Mouse (Mus musculus): ENCODE data around the gene Fam50a. TPM values are rescaled to one million over a fixed set of nuclear protein-coding genes. Genes with fewer than 3 reads are reported as not detected.

Fam50a gene
- 10 to 100 TPM; 28.7 to 39.4 (median 30.9) TPM for total RNA-seq (2022)

DNA sequence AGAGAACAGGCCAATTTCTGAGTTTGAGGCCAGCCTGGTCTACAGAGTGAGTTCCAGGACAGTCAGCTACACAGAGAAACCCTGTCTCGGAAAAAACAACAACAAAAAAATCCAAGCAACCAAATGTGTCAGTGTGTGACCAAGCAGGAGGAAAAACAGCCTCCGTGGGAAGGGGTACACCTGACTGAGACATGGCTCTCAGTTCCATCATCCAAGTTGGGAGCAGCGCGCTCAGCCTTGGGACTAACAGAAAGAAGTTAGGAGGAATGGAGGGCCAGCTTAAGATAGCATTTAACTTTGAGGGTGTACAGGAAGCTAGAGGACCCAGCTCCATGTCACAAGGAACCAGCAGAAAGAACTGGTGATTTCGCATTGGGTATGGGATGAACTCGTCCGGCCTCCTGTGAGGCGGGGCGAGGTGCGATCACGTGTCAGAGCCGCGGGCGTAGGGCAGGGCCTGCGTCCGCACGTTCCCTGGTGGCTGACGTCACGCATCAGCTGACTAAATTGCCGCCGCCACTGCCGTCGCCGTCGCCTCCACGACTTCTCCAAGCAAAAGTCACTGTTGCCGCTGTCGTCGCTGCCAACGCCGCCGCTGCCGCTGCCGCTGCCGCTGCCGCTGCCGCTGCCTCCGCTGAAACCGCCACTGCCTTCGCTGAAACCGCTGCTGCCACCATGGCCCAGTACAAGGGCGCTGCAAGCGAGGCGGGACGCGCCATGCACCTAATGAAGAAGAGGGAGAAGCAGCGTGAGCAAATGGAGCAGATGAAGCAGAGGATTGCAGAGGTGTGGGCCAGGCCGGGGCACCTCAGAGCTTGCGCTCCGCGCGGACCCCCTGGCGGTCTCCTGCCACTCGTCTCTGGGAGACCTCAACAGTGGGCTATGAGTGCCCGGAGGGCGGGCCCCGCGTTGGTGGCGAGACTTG is at the start of gene Fam50a:
Gene Fam50a (plus strand): TSS at position 494 of the 925 bp plus-strand sequence.
- DNase-seq (ENCODE audit: low spot score in 2 of 2): peak; percentile 85 to 87

DNA sequence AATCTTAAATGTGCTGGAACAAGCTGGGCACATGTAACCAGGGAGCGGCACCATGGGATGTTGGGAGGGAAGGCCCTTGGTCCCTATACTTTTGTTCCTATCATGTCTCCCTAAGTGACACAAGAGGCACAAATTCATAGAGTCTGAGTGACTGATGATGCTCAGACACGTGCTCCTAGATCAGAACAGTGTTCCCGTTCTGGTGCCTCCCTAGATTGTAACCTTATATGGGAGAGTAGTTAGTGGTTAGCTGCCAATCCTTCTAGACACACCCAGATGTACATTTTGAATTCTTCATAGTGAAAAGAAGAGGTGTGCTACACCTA is 43.1 kb upstream of the Fam50a start:
- no peak for DNase-seq (ENCODE audit: low spot score in 2 of 2)

DNA sequence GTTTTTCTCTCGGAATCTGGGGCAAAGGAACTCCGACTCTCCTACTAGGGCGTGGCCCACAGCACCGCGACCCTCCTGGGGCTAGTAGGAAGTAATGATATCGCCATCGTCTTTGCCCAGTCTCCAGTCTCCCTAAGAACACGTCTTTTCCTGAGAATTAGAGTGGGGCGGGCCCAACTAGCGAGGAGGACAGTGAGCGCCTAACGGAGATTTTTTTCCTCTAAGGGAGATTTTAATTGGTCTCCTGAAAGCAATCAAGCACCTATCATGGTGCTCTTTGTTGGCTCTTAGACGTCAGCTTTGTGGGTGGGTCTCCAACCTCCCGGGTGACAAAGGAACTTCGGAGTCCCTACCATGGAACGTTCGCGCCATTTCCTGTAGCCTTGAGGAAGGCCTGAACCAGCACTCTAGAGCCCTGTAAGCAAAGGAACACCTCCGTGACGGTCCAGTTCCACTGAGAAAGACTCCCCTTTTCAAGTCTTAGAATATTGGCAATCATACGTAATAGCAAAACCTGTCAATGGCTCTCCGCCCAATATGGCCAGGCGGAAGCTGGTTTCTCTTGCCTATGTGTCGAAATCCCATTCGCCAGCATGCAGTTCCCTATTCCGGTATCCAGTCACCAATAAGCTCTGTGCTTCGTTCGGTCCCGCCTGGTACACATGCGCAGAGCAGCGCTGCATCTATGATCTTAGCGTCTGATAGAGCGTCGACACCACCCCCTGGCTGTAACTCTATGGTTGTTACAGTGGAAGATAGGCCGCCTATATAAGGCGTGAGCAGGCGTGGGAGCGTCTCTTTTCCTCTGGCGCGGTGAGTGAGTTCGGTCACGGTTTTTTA is 42.6 kb upstream of the Fam50a start, which contains the start of gene Rpl10:
Gene Rpl10 (plus strand): TSS at position 751 of the 840 bp plus-strand sequence.
- DNase-seq (ENCODE audit: low spot score in 2 of 2): peak; percentile 93 to 94

GRCm38 (mm10) chrX:74270902-74271551 is 41.8 kb upstream of the Fam50a start:
- peak in 1 of 2 experiments; percentile 16 for DNase-seq (ENCODE audit: low spot score in 2 of 2)

DNA sequence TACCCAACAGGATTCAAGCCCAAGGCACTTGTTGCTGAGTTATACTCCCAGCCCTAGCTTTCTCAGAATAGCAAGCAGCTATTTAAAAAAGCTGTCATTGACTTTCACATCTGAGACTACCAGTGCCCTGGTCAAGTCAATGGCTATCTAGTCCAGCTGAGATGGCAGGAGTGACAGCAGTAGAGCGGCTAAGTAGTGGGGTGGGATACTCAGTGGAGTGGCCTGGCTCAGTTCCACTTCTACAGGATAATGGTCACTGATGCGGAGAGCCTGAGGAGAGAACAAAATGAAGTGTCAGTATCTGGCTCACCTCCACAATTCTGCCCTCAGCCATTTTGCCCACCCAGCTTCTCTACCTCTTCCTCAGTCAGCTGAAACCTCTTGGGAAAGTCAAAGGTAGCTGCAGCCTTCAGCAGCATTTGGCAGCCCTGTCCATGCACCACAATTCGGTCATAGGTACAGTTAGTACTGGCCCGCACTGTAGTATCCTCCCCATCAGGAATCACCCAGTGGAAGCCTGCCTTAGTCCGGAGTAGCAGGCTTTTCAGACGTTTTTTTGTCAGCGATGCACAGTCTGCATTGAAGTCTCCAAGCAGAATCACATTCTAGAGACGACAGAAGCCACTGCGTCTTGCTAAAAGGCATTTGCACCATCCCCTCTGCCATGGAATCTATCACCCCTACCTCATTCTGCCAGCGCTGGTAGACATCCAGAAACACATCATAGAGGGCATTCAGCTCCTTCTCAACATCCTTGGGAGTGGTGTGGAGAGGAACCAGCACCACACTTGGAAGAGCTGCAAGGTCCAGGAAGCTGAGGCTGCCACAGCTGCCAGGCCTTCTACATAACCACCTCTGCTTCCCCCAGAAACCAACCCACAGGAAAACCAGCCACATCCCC is 39.2 kb upstream of the Fam50a start:
- no peak for DNase-seq (ENCODE audit: low spot score in 2 of 2)

DNA sequence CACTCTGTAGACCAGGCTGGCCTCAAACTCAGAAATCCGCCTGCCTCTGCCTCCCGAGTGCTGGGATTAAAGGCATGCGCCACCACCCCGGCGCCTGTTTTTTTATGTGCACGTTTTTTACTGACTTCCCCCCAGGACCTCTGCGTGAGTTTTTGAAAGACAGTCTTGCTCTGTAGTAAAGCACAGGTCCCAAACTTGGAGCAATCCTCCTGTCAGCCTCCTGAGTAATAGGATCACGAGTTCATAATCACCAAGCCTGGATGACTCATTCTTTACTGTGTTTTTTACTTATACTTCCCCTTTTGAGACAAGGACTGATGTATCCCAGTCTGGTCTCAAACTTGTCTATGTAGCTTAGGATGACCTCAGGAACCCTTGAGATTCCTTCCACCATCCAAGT is 34.9 kb upstream of the Fam50a start:
- DNase-seq (ENCODE audit: low spot score in 2 of 2): no peak

DNA sequence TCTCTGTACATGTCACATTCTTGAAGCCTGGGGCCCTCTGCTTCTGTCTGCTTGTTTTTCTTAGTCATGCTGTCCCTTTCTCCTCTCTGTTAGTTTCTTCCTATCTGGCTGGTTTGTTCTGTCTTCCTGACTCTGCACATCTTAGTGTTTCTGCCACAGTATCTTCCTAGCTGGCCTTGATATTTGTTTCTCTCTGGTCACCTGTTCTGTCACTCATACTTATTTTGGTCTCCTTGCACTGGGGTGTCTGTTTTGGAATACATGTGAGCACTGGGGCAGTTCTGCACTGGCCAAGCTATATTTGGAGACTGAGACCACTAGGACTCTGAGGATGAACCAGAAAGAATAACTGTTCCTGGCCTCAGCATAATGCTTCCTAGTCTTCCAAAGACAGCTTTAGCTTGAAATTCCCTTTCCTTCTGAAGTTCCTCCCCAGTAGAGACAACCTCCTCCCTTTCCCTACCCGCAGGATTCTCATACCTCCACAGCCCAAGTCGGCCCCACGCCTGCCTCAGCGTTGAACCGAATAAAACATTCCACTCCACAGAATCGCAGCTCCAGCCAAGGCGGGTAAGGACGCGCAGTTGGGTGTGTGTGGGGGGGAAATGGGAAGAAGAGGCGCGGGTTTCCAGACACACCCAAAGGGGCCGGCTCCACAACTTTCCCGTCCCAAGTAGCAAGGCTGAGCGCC is 31.6 kb upstream of the Fam50a start:
- DNase-seq (ENCODE audit: low spot score in 2 of 2): no peak

- DNase-seq (ENCODE audit: low spot score in 2 of 2): peak; percentile 38 to 42
Measured at GRCm38 (mm10) chrX:74281732-74282394, 31.0 kb upstream of the Fam50a start, which contains the start of the genes Taz and Dnase1l1. Gene Taz (plus strand): TSS chrX:74281912. Gene Dnase1l1 (minus strand): TSS chrX:74282337.

GRCm38 (mm10) chrX:74282395-74283091 is 30.3 kb upstream of the Fam50a start:
- peak; percentile 81 to 82 for DNase-seq (ENCODE audit: low spot score in 2 of 2)

GRCm38 (mm10) chrX:74283092-74283437 is 29.8 kb upstream of the Fam50a start:
- no peak for DNase-seq (ENCODE audit: low spot score in 2 of 2)

DNA sequence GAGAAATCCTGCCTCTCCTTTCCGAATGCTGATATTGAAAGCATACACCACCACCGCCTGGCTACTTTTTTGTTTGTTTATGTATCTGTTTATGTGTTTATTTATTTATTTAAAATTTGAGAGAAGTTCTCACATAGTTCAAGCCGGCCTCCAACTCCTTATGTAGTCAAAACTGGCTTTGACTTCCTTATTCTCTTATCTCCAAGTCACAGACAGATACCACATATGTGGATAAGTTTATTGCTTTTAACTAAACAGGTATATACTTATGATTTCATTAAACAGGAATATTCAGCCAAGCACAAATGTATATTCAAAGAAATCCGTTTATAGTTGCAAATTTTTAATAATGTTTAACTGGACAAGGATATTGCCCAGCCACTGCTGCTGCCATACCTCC is 19.4 kb upstream of the Fam50a start:
- no peak for DNase-seq (ENCODE audit: low spot score in 2 of 2)

DNA sequence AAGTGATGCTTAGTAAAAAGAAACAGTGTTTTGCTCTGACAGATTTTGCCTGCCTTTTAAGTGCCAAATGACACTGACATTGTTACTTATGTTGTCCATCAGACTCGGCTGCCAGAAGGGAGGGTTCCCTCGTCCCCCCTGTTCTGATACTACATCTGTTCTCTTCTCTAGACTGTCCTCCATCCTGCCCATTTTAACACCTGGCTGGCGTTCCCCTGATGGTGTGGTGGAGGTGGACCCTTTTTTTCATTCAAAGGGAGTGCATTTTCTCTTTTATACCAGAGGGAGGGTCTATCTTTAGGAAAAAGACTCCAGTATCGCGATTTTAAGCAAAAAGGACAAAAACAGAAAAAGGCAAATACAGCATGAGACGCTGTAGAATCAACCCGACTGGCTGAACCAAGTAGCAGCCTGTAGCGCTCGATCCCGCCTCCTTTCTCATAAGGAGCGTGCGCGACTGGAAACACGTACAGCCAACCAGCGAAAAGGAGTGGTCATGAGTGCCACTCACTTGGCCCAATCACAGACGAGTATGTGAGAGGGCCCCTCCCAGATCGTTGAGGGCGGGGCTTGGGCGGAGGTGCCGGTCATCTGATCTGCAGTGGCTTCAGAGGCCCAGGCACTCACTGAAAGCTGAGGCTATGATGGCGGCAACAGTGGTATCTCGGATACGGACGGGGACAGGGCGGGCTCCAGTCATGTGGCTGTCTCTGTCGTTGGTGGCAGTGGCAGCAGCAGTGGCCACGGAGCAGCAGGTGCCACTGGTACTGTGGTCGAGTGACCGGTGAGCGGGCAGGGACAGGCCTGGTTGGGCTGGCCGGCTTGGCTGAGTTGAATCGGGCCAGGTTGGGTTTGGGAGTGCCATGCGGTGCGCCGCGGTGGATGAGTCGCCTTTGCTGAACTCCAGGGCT is 16.0 kb upstream of the Fam50a start, which contains the start of gene Atp6ap1:
Gene Atp6ap1 (plus strand): TSS at position 560 of the 911 bp plus-strand sequence.
- peak; percentile 94 to 95 for DNase-seq (ENCODE audit: low spot score in 2 of 2)

DNA sequence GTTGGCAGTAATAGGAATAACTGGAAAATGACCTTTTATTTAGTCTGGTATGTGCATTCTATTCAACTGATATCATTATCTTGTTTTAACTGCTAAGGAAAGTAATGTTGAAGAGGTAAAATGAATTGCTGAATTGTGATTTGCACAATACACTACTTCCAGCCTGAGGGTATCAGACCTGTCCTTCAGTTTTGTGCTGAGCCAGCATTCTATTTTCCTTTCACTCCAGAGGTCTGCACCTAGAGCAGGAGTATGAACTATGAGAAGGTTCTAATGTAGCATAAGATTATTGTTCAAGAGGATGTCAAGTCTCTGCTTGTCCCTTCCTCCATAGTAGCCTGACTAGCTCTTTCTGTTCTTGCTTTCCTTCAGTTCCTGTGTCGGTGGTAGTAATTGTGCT is 14.5 kb upstream of the Fam50a start:
- DNase-seq (ENCODE audit: low spot score in 2 of 2): no peak

DNA sequence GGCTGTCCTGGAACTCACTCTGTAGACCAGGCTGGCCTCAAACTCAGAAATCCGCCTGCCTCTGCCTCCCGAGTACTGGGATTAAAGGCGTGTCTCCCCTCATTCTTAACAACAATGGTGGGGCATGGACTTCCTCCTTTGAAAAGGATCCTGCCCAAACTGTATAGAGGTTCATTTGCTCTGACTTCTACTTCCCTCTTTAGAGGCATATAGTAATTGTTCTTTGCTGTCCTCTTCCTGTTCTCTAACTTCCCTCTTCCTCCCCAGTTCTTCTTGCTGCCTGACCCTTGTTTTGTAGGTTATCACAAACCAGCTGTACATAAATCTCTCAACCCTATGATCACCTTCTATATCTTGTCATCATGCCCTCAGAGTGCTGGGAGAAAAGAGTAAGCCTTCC is 13.1 kb upstream of the Fam50a start:
- no peak for DNase-seq (ENCODE audit: low spot score in 2 of 2)

- peak; percentile 54 to 62 for DNase-seq (ENCODE audit: low spot score in 2 of 2)
Measured at GRCm38 (mm10) chrX:74304867-74305700, 7.7 kb upstream of the Fam50a start, which contains the start of gene Gdi1. Gene Gdi1 (plus strand): TSS chrX:74304998.

- peak in 1 of 2 experiments; percentile 42 for DNase-seq (ENCODE audit: low spot score in 2 of 2)
Measured at GRCm38 (mm10) chrX:74328725-74329161, 15.9 kb downstream of the Fam50a start, which contains the start of gene Plxna3. Gene Plxna3 (plus strand): TSS chrX:74329066.

Data from layer of hippocampus, adult 8-10 months (tissue).